Mouse (Mus musculus) embryonic facial prominence, embryonic 10.5 days (tissue): ENCODE data around the gene Lcat. TPM values are rescaled to one million over a fixed set of nuclear protein-coding genes. Genes with fewer than 3 reads are reported as not detected.

Experiments
- DNase-seq: peaks from one replicate; pipeline ENCODE4 v3.0.0-alpha.2; 2017; ENCODE audit warnings: low spot score
- H3K27ac ChIP-seq: fragments of 300-500 bp; sonication (generic); replicated peaks from 2 replicates; pipeline ENCODE4 v1.5.1; 2016; ENCODE audit warnings: mild to moderate bottlenecking
- H3K27me3 ChIP-seq: fragments of 300-500 bp; sonication (generic); replicated peaks from 2 replicates; pipeline ENCODE4 v1.6.1; 2016; ENCODE audit warnings: low read depth, mild to moderate bottlenecking; ENCODE audit not compliant: poor library complexity, severe bottlenecking
- H3K36me3 ChIP-seq: fragments of 300-500 bp; sonication (generic); replicated peaks from 2 replicates; pipeline ENCODE4 v1.6.1; 2016; ENCODE audit warnings: mild to moderate bottlenecking, moderate library complexity
- H3K4me1 ChIP-seq: fragments of 300-500 bp; sonication (generic); 2 replicates; pipeline ENCODE4 v1.6.1; 2016
- H3K4me3 ChIP-seq: fragments of 300-500 bp; sonication (generic); 2 replicates; pipeline ENCODE4 v1.5.1; 2016; ENCODE audit warnings: mild to moderate bottlenecking, moderate library complexity
- H3K9me3 ChIP-seq: fragments of 300-500 bp; sonication (generic); 2 replicates; pipeline ENCODE4 v1.6.1; 2016; ENCODE audit warnings: mild to moderate bottlenecking
- WGBS: fragments of 180-500 bp; shearing (Covaris S2); methylation state at CpG from one replicate; pipeline ENCODE4 v1.1.7; 2016; 5-methylcytosine and 5-hydroxymethylcytosine counted together
- polyA plus RNA-seq: library from polyadenylated mRNA; unstranded; fragments of >200 nt; fragmentation: Nextera tagmentation; extraction: Ambion mirVana; gene quantifications from 2 replicates; pipeline ENCODE4 v1.2.1, GENCODE M21; 2016

The Lcat gene
- polyA plus RNA-seq, 1 experiment from 2014 or later = 2.4 TPM

DNA sequence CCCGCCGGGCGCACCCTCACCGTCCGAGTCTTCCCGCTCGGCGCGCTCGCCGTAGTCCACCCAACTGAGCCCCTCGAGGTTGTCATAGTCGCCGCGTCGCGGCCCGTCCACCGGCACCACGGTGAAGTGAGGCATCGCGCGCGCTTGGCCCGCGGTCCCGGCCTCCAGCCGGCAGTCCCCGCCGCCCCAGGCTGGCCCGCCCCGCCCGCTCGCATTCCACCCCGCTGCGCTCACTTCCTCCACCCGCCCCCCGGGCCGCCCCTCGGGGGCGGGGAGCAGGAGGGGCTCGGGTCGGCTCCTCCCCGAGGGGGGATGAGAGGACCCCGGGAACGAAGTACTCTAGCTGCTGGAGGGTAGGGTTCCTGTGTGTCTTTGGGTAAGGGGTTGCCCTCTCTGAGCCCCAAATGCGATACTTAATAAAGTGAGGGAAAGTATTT is 22.7 kb upstream of the Lcat start, which contains the start of gene Slc12a4:
Gene Slc12a4, minus strand, starts transcription at position 193 of the 437 bp plus-strand sequence.
- Histone ChIP-seq H3K4me3 (peak within 1 kb of the TSS; percentile 72), H3K9me3 (no peaks in the 10 kb centered on the region), H3K4me1 (peaks cover 42% of the 10 kb centered on the region), H3K27me3 (peaks cover 30% of the 10 kb centered on the region), H3K27ac (peak within 1 kb of the TSS; percentile 85), H3K36me3 (0 out of 2 replicates have a peak, but pooled peaks cover 3% of the 10 kb centered on the region)
- peak; percentile 93 for DNase-seq
- under 1% methylated on average over 47 of the region's 47 CpGs for WGBS

DNA sequence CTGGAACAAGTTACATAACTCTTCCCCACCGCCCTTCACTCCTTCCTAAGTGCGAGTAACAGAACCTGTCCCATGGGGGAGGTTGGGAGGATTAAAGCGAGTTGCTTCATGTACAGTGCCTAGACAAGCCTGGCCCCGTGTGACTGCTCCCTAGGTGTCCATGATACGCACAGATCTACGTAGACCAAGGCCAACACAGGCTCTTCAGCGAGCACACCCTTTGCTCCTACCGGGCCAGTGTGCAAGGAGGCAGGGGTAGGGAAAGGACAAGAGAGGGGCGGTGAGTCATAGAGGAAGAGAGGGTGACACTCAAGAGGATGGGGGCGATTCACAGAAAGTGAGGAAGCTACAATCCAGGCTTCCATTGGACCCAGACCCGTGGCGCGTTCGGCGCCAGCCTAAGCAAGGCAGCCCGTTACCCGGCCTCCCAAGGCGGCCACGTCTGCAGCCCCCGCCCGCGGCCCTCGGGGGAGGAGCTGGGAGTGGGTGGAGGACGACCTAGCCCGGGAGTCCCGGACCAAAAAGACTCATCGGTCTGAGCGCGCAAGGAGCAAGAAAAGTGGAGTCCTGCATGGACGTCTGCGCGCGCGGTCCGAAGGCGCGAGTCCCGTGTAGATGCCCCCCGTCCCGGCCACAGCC is 22.2 kb upstream of the Lcat start:
- Histone ChIP-seq H3K9me3 (no peaks in the 10 kb centered on the region), H3K4me3 (peak overlapping the region; percentile 72), H3K4me1 (peaks cover 42% of the 10 kb centered on the region), H3K27me3 (peaks cover 30% of the 10 kb centered on the region), H3K27ac (peak overlapping the region; percentile 85), H3K36me3 (peaks cover 7% of the 10 kb centered on the region)
- DNase-seq = no peak
- 2% methylated on average over 40 of the region's 40 CpGs for WGBS

DNA sequence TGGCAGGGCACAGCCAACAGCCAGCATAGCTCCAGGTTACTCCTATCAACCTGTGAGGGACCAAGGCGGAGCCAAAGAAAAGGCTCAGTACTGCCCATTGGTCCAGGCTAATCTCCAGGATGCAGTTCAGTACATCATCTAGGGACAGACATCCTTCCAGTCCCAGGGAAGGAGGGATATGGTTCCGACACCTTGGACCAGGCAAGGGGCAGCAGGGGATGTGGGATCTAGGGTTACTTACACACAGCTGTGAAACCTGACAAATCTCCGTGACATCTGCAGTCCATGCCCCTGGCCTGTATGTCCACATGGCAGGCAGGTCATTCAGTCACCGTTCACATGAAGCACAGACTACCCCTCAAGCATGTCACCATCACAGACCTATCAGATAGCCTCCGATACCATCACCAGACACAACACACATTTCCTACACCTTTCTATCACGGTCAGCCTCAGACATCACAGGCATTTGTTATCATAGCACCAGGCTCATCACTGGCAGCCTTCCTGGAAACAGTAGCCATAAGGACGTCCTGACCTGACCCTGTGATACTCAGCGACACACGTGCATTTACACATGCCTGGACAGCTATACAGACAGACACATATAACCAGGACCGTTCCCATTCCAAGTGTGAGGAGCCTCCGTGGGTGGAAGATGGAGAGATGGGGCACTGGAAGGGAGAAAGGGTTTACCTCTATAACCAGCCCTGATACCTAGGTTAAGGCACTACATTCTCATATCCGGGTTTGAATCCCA is 21.5 kb upstream of the Lcat start:
- H3K4me1 ChIP-seq = peaks cover 42% of the 10 kb centered on the region
- H3K27ac ChIP-seq = peak overlapping the region; percentile 41; the same call in 1 of the 2 replicates
- WGBS = 64% methylated on average over 12 of the region's 12 CpGs
- H3K9me3 ChIP-seq = no peaks in the 10 kb centered on the region
- peaks cover 30% of the 10 kb centered on the region for H3K27me3 ChIP-seq
- H3K36me3 ChIP-seq = peaks cover 14% of the 10 kb centered on the region
- DNase-seq = peak; percentile 13
- peak overlapping the region; percentile 72 for H3K4me3 ChIP-seq

DNA sequence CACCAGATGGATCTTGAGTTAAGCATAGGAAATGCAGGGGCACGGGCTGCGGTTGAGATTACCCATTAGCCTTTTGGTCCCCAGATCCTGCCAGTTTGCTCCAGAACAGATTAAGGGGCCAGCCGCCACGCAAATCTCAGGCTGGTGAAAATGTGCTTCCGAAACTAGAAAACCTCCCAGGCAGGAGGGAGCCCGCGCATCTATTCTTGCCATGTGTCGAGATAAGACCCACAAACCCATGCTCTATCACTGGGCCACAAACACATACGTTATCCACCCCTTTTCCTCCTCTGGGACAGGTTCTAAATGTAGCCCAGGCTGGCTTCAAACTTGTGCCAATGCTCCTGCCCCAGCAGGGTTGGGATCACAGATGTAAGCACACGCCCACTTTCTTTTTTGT is 18.4 kb upstream of the Lcat start:
- WGBS = 88% methylated on average over 10 of the region's 10 CpGs
- H3K4me3 ChIP-seq = no peak overlapping the region
- H3K36me3 ChIP-seq = peaks cover 43% of the 10 kb centered on the region
- no peak overlapping the region for H3K27ac ChIP-seq
- no peaks in the 10 kb centered on the region for H3K9me3 ChIP-seq
- peaks cover 35% of the 10 kb centered on the region for H3K4me1 ChIP-seq
- H3K27me3 ChIP-seq = peaks cover 13% of the 10 kb centered on the region
- no peak for DNase-seq

DNA sequence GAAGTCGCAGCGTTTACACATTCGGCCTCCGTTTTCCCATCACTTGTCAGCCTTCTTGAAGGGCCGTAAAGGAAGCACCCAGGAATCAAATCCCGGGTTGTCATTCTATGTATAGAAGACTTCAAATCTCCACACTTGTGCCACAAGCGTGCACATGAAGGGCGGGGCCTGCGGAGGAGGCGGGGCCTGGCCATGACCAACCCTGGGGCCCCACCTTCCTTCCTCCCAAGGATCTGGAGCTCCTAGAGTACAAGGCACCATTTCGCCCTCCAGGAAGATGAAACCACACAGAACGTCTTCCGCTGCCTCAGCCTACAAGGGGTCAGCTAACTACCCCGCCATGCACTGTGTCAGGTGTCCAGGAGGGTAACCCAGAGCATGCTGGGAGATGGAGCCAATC is 17.9 kb upstream of the Lcat start:
- Histone ChIP-seq H3K27ac (no peak overlapping the region), H3K9me3 (no peaks in the 10 kb centered on the region), H3K36me3 (peaks cover 47% of the 10 kb centered on the region), H3K4me1 (peaks cover 31% of the 10 kb centered on the region), H3K27me3 (peaks cover 10% of the 10 kb centered on the region; the same call in 1 of the 2 replicates), H3K4me3 (no peak overlapping the region)
- WGBS = 77% methylated on average over 14 of the region's 14 CpGs
- DNase-seq = no peak

DNA sequence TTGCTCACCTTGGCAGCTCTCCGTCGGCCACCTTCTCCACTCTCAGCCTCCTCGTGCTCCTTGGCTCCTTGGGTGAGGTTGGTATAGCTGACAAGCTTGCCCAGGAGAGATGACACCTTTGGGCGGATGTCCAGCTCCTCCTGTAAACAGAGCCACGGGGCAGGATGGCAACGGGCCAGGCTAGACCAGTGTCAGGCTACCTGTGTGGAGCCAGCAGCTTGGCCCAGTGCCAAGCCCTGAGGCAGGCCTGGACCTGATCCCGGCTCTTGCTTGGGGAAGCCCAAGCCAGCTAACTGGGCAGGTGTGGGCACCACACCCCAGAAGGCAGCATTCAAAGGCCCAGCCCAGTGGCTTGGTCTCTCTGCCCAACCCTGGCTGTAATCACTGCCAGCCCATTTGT is 16.2 kb upstream of the Lcat start:
- H3K27ac ChIP-seq = no peak overlapping the region
- H3K4me3 ChIP-seq = no peak overlapping the region
- peaks cover 15% of the 10 kb centered on the region for H3K4me1 ChIP-seq
- H3K9me3 ChIP-seq = no peaks in the 10 kb centered on the region
- H3K27me3 ChIP-seq = peaks cover 2% of the 10 kb centered on the region; the same call in 1 of the 2 replicates
- no peak for DNase-seq
- H3K36me3 ChIP-seq = peaks cover 64% of the 10 kb centered on the region
- 90% methylated on average over 7 of the region's 7 CpGs for WGBS

DNA sequence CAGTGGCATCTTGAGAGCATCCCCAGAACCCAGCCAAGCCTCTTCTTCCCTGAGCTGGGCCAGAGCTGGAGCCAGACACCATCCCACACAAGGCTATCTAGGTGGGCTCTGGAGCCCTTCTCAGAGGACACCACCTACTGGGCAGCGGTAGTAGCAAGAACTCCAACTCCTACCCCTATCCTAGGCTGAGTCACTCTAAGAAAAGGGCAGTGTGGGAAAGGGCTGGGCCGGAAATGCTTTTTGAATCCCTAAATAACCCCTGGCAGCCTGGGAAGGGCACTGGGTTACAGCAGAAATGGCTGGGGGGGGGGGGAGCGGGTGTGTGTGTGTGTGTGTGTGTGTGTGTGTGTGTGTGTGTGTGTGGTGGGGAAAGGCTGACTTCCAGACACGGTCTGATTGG is 14.6 kb upstream of the Lcat start:
- 63% methylated on average over 3 of the region's 4 CpGs for WGBS

DNA sequence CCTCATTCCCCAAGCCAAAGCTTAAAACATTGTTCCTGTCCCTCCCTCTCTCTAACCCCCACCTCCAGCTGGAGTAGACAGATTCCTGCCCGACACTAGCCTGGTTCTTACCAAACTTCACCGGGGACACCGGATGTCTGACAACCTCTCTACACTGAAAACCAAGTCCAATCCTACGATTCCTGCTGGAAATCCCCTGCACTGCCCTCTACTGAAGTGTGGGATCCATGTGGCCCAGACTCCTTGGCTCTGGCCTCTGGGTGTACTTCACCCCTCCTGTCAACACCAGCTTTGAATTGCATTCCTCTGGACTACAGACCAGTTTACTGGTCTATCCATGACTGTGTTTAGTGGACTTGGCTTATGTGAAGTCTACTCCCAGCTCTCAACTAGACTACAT is 13.4 kb upstream of the Lcat start:
- Histone ChIP-seq H3K9me3 (no peaks in the 10 kb centered on the region), H3K4me3 (no peak overlapping the region), H3K27me3 (no peaks in the 10 kb centered on the region), H3K27ac (no peak overlapping the region), H3K4me1 (peaks cover 4% of the 10 kb centered on the region), H3K36me3 (peaks cover 85% of the 10 kb centered on the region)
- WGBS = 89% methylated on average over 4 of the region's 4 CpGs
- no peak for DNase-seq

More for the DNA sequence above, 14.6 kb upstream of the Lcat start:
- Histone ChIP-seq H3K4me1 (peaks cover 6% of the 10 kb centered on the region; the same call in 1 of the 2 replicates), H3K4me3 (no peak overlapping the region), H3K36me3 (peaks cover 80% of the 10 kb centered on the region), H3K27me3 (no peaks in the 10 kb centered on the region), H3K9me3 (no peaks in the 10 kb centered on the region), H3K27ac (no peak overlapping the region)
- no peak for DNase-seq

DNA sequence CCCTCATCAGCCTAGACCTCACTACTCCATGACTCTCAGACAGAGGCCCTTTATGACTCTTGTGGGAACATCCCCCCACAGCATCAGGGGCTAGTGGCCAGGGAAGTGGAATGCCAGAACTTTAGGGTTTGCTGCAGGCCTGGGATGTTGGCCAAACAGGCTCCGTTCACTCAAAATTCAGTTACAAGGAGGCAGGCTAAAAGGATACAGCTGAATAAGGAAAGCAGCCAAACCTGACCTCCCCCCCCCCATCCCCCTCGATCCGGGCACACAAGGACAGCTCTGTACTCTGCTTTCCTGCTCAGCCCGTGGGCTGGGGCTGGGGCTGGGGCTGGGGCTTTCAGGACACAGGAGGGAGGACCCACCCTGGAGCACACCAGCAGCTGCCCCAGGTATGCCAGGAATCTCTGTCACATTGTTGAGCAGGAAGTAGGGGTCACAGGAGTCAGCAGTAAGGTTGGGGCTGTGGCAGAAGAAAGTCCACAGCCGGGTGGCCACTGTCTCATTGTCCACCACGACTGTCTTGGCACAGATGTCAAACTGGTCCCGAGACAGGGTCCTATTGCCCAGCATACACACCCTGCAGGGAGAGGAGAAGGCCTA is 8.0 kb upstream of the Lcat start:
- H3K27ac ChIP-seq = peak overlapping the region; percentile 61; the same call in 1 of the 2 replicates
- H3K4me1 ChIP-seq = peaks cover 13% of the 10 kb centered on the region
- H3K36me3 ChIP-seq = peaks cover 96% of the 10 kb centered on the region
- no peaks in the 10 kb centered on the region for H3K9me3 ChIP-seq
- H3K27me3 ChIP-seq = no peaks in the 10 kb centered on the region
- no peak overlapping the region for H3K4me3 ChIP-seq
- WGBS = 23% methylated on average over 7 of the region's 7 CpGs
- peak; percentile 62 for DNase-seq

DNA sequence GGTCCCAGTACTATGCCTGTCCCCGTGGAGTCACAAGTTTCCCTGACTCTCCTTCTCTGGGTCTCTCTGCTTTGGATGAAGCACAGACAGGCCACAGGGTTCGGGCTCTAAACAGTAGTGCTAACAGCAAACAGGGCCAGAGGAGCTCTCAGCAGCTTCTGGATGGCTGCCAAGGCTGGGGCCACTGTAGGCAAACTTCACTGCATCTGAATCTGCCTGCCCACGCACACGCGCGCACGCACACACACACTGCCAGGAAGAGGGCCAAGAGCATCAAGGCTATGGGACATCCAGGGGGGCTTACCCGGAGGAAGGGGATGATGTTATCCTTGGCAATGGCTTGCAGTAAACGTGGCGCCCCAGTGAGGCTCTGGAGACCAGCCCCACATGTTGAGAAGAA is 6.2 kb upstream of the Lcat start:
- H3K4me3 ChIP-seq = no peak overlapping the region
- H3K27ac ChIP-seq = no peak overlapping the region
- DNase-seq = no peak
- H3K9me3 ChIP-seq = no peaks in the 10 kb centered on the region
- H3K4me1 ChIP-seq = peaks cover 13% of the 10 kb centered on the region
- H3K27me3 ChIP-seq = no peaks in the 10 kb centered on the region
- WGBS = 91% methylated on average over 10 of the region's 10 CpGs
- peaks cover 96% of the 10 kb centered on the region for H3K36me3 ChIP-seq

DNA sequence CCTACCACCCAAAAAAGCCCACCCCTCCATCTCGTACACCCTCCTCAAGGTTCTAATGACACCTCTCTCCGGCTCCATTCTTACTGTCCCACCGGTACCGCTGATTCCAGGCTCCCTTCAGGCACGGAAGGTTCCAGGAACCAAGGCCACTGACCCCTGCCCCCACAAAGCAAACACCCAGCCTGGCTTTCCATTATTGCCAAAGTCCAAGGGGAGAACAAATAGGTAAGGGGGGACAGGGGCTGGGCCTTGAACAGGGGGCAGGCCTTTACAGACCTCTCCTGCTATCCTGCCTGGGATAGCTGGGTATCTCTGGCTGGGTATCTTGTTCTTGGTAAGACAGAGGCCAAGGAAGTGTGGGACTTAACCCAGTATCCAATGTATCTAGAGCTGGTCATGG is 640 bp downstream of the Lcat start:
- Histone ChIP-seq H3K4me3 (no peak overlapping the region), H3K4me1 (peaks cover 13% of the 10 kb centered on the region), H3K27ac (no peak overlapping the region), H3K27me3 (no peaks in the 10 kb centered on the region), H3K9me3 (no peaks in the 10 kb centered on the region), H3K36me3 (peaks cover 79% of the 10 kb centered on the region)
- 96% methylated on average over 5 of the region's 5 CpGs for WGBS
- no peak for DNase-seq

DNA sequence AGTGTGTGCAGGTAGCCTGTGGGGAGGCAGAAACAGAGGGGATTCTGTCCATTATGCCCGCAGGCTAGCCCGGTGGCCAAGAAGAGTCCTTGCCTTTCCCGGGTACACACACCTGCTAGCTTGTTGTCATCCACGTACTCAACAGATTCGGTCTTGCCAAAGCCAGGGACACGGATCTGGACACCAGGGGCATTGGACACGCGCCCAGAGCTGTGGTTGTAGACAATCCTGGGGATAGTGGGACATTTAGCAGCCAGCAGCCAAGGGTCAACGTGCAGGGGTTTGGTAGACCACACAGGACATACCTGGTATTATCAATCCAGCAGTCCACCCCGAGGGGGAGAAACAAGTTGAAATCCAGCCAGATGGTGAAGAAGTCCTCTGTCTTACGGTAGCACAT is 1.2 kb downstream of the Lcat start:
- H3K9me3 ChIP-seq = no peaks in the 10 kb centered on the region
- H3K4me3 ChIP-seq = no peak overlapping the region
- H3K27ac ChIP-seq = no peak overlapping the region
- WGBS = 95% methylated on average over 11 of the region's 11 CpGs
- H3K36me3 ChIP-seq = peaks cover 74% of the 10 kb centered on the region
- DNase-seq = no peak
- H3K4me1 ChIP-seq = peaks cover 13% of the 10 kb centered on the region
- H3K27me3 ChIP-seq = no peaks in the 10 kb centered on the region
